23 mouse cellular contexts compared by ENCODE assay signal in genomic region chr19:4837049-4837448, GRCm38 (mm10). TPM values are rescaled to one million over a fixed set of nuclear protein-coding genes. Genes with fewer than 3 reads are reported as not detected.
"Had no signal": no experiment of that assay in that cellular context is flagged by ENCODE, and none has a peak within 500 bp of the region (broad histone marks: within the 10 kb centered on the region; RNA-seq: fewer than 3 reads in every experiment).

No protein-coding gene starts in this region.

- DNase-seq: lung, adult 18-20 months; lung, embryonic 14.5 days; lung, postnatal 10 days; lung, postnatal 4 days; midbrain, embryonic 14.5 days; retina, postnatal 1 day; right cerebral cortex, adult 18-20 months; right cerebral cortex, postnatal 25 days; right cerebral cortex, postnatal 4 days; spleen, adult 18-20 months; thymus, adult 18-20 months; thymus, postnatal 14 days; thymus, postnatal 36 days had no signal

- H3K27ac ChIP-seq: midbrain, embryonic 10.5 days; midbrain, embryonic 12.5 days; neural tube, embryonic 13.5 days; neural tube, embryonic 15.5 days had no signal

- ATAC-seq: midbrain, embryonic 16.5 days had no signal

- H3K9me3 ChIP-seq: midbrain, embryonic 10.5 days; midbrain, embryonic 12.5 days; neural tube, embryonic 13.5 days; neural tube, embryonic 15.5 days had no signal

- H3K4me3 ChIP-seq: midbrain, embryonic 10.5 days; midbrain, embryonic 12.5 days; myocyte; neural tube, embryonic 13.5 days; neural tube, embryonic 15.5 days had no signal

- H3K9ac ChIP-seq: midbrain, embryonic 12.5 days; neural tube, embryonic 13.5 days; neural tube, embryonic 15.5 days had no signal

- H3K4me2 ChIP-seq: midbrain, embryonic 12.5 days; neural tube, embryonic 15.5 days had no signal

RNA-seq across cellular contexts. Expression of gene Ccdc87, which starts 2.1 kb away (rescaled TPM):
- total RNA-seq: megakaryocyte, adult 5-6 weeks; megakaryocyte-erythroid progenitor cell, adult 5-6 weeks had no signal
- polyA plus RNA-seq: stomach, embryonic 16.5 days; thymus, postnatal 0 days had no signal
